Mouse (Mus musculus) neutrophil, adult 5-6 weeks (primary cell): ENCODE measurements at regions not wholly inside any gene's neighbourhood (a gene's known extent, or its start where the extent isn't known, plus 50 kb on each side); places are given as distances from the start of the nearest gene placed in this dataset.
A peak's percentile ranks its signal among the peaks of the same experiment; 100 is the strongest.
"Not testable (repeated sequence)": the region's sequence is repeated elsewhere in the genome, so short reads cannot be mapped to it uniquely, and the experiment has no call there.

Experiments
- ATAC-seq: fragments of 151-379, 151-347 bp; 2 replicates; pipeline ENCODE4 v1.8.0; 2017; ENCODE audit warnings: mild to moderate bottlenecking, moderate TSS enrichment; ENCODE audit not compliant: insufficient number of reproducible peaks, poor library complexity, low FRiP score, severe bottlenecking; ENCODE audit errors: extremely low read depth

GRCm38 (mm10) chr10:130594046-130594734 is 97.0 kb upstream of the Vmn2r87 start:
- ATAC-seq = peak; percentile 33; the same call in 1 of the 2 replicates

GRCm38 (mm10) chr10:130566426-130566825 is 69.2 kb upstream of the Vmn2r87 start:
- ATAC-seq = not testable (repeated sequence)

GRCm38 (mm10) chr10:130548570-130548969 is 51.4 kb upstream of the Vmn2r87 start:
- no peak for ATAC-seq
